Mouse (Mus musculus): ENCODE results near the gene Slc39a11.

Gene Slc39a11

DNA sequence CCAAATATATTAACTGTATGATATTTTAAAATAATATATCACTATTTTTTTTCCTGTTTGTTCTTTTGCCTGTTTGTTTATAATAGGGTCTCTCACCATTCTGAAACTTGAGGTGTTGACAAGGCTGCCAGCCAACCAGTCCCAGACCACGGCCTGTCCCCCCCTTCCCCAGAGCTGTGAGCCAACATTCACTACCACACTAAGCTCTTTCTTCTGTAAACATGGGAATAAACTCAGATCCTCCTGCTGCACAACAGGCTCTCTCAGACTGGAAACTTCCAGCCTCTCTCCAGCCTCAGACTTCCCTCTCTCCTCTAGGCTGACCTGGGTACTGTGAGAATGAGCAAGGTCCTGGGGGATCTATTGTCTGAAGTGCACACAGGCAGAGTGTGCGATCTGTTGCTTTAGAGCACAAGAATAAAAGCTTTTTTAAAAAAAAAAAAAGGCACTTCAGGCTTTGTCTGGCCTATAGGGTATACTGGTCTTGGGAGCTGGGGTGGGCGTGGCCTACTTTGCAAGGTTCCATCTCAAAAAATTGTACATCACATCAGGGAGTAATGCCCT, 322.3 kb downstream of the Slc39a11 start:
- in situ Hi-C loops (cut with MboI; ENCODE audit: unreplicated experiment in 2 of 2): no loop called here

DNA sequence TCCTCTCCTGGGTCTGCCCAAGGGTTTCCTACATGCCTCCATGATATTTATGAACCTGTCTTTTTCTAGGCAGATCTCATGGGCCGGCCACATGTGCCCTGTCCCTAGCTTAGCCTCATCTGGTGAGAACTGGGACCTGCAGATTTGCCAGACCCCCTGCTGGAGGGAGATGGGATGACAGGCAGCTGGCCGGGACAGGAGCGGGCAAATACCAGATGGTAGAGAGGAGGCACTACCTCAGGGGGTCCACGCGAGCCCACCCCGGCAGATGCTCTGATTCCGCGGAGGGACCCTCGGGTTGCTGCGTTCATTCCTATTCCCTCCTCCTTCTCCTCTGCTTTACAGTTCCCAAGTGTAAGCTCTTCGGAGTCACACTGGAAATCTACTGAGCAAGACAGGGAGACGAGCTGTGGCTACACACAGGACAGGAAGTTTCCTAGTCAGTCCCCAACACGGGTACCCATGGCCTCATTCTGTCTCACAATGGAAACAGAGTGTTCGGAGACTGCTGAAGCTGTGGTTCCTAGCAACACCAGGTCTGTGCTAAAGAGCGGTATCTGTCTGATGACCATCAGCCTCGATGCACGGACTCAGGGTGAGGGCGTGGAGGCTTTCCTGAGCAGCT, 323.4 kb downstream of the Slc39a11 start:
- in situ Hi-C loops (cut with MboI; ENCODE audit: unreplicated experiment in 2 of 2): no loop called here

DNA sequence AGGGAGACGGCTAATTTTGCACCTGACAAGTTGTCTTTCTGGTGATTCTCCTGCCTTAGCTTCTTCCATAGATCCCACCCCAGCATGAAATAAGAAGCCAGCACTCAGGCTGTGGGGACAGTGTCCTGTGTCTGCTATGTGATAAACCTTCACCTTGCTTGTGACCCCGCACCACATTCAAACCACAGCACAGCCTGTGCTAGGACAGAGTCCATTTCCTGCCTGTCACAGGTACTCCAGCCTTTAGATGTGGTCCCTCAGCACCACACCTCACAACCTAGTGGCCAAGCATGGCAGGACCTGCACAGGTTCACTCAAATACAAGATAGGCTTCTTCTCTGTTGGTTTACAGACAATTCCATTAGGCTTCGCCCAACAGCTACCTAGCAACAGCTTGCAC, 328.3 kb downstream of the Slc39a11 start:
- in situ Hi-C loops (cut with MboI; ENCODE audit: unreplicated experiment in 2 of 2): no loop called here

DNA sequence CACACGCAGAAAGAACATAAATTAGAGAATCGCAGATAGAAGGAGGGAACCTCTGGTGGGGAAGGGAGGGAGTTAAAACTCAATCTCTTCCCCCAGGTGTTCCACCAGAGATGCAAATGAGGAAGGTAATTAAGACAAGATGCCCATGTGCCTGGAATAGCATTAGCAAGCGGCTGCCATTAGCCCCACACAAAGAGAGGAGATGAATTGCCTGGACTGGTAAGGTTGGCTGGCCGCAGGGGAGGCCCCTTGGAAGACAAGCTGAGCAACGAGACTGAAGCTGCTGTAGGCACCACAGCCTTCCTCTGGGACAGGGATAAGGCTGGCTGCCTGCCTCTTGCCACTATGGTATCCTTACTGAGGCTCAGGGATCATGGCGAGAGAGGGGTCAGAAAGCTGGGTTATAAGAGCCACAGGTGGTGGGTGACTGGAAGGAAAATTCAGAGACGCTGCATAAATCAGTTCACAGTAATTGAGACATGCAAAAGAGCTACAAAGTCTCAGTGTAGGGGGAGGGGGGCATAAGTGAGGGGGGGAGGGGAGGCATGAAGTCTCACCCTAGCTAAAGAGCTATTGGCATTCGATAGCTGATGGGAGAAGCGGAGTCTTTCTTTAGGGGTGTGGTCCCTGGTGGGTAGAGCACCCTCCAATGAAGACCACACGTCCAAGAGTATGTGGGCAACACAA, 340.5 kb downstream of the Slc39a11 start:
- in situ Hi-C loops (cut with MboI; ENCODE audit: unreplicated experiment in 2 of 2): no loop called here

DNA sequence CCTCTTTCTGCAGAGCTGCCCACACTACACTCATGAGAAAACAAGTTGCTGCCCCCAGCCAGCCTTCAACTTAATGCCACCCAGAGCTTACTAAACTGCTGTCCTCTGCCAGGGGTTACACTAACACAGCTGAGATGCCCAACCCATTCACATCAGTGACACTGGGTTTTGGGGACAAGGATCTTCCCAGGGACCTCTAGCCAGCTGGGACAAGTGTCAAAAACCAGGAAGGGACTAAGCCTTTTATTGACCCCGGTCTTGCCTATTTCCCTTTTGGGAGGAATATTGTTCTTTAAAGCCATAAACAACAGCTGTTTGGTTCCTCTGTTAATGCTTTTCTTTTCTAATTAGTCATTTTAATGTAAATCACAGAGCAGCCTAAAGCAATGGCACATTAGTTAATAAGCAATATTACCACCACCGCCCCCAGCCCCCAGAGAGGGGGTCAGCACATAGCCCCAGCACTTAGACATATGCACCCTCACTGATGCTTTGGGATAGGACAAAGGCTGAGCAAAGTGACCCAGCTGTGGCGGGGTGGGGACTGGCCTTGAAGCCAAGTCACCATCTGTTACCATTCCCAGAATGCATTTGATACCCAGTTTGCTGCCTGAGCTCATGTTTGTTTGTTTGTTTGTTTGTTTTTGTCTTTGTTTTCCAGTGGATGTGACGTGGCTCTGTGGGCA, 341.5 kb downstream of the Slc39a11 start:
- in situ Hi-C loops (cut with MboI; ENCODE audit: unreplicated experiment in 2 of 2): no loop called here

DNA sequence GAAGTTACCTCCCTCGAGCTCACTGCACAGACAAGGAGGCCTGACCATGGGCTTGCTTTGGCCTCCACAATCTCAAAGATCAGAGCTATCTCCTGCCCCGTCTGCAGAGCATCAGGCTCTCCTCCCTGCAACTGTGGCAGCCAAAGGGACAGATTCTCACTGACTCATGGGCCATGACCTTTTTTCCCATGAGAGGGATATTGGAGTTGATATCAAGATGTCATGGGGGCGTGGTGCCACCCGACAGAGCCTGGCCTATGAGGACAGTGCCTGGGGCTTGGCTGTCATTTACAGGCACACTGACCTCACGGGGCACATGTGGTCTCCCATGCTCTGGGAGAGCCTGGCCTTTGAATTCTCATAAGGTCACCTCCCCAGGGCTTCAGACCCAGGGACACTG, 346.7 kb downstream of the Slc39a11 start:
- in situ Hi-C loops (cut with MboI; ENCODE audit: unreplicated experiment in 2 of 2): no loop called here

DNA sequence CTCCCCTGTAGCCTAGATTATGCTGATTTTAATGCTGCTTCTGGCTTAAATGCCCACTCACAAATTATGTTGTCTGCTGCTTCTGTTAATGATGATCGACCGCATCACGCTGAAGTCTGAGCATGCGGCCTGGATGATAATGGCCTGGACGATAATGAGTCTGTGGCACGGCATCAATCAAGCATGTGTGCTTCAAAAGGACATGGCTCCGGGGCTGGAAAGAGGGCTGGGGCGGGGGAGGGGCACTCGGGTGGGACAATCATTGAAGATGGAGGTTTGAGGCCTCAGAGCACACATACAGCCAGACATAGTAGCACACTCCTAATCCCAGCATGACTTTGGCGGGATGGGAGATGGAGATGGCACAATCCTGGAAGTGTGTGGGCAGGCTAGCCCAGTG, 350.4 kb downstream of the Slc39a11 start:
- in situ Hi-C loops (cut with MboI; ENCODE audit: unreplicated experiment in 2 of 2): loop anchor here (5.0 to 10.0 kb wide), 4 partner anchors 318 to 1333 kb away; partner anchors contain the start of gene Sstr2 (in 2 of the 2)

DNA sequence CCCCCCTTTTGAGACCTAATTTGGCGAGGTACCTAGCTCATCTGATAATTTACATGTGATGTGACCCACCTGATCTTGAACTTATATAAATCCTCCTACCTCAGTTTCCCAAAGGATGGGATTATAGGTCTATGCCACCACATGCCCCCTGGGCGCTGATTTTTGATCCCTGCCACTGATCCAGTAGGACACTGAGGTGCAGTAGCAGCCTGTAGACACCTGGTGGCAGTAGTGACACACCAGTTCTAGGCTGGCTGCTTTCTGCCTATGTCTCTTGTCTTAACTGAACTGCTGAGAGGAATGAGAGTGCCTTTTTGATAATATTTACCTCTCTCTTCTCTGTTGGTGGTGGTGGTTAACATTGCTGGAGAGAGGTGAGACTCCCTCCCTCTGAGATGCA, 352.1 kb downstream of the Slc39a11 start:
- in situ Hi-C loops (cut with MboI; ENCODE audit: unreplicated experiment in 2 of 2): loop anchor here (5.0 to 10.0 kb wide), 4 partner anchors 320 to 1335 kb away; partner anchors contain the start of gene Sstr2 (in 2 of the 2)

DNA sequence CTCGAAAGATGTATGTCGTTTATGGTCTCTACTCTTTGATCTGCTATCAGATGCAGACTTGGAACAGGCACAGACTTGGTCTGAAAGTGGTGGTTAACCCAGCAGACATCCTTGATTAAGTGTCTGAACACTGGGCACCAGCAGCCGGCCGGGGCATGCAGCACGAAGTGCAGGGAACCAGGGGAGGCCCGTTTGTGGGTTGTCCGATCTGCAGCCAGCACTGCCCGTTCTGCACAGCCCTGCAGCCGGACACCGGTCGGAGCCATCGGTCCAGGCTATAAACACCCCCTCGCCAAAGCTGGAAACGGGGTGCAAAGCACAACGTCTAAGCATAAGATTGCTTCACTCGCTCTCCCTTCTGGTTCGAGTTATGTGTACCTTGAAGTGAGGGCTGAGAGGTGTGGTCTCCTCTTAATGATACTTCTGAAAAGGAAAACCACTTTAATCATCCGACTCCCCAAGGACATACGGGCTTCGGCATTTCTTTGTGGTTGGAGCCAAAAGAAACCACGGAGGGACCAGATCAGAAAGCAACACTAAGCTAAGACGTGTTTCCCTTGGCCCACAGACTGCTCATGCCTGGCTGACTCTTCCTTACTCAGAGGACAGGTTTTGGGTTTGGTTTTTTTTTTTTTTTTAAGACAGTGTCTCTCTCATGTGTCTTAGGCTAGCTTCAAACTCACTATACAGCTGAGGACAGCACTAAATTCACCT, 352.8 kb downstream of the Slc39a11 start:
- in situ Hi-C loops (cut with MboI; ENCODE audit: unreplicated experiment in 2 of 2): loop anchor here (5.0 to 10.0 kb wide), 4 partner anchors 320 to 1335 kb away; partner anchors contain the start of gene Sstr2 (in 2 of the 2)

DNA sequence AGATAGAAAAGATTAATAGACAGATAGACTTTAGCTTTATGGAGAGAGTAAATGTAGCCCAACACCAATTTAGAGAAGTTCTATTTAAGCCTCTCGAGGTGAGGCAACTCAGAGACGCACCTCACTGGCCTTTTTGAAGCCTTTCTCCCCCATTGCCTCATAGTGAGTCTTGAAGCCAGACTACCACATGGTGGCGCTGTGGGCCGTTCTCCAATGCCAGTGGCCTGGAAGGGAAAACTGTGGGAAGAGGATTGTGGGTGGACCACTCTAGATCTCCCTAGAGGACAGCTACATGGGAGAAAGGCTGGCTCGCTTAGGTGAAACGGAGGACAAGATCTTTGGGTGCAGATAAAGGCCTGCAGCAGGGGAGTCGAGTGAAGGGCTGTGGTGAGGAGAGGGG, 353.7 kb downstream of the Slc39a11 start:
- in situ Hi-C loops (cut with MboI; ENCODE audit: unreplicated experiment in 2 of 2): loop anchor here (5.0 to 10.0 kb wide), 4 partner anchors 321 to 1336 kb away; partner anchors contain the start of gene Sstr2 (in 2 of the 2)

DNA sequence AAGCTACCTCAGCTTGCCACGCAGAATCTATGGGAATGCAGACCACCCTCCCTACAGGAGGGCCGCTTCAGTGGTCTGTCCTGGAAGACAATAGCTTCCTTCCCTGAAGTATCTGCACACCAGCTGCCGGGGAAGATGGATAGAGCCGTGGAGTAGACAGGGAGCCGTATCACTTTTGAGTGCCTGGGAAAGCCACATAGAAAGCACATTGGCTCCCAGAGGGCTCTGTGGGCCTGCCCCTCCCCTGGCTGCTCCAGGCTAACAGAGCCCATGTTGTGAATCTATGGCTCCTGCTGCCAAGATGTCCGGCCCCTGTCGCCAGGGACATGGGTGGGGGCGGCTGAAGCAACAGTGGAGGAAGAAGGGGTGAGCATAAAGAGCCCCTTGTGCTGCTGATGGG, 355.4 kb downstream of the Slc39a11 start:
- in situ Hi-C loops (cut with MboI; ENCODE audit: unreplicated experiment in 2 of 2): loop anchor here in 1 of 2 experiments (10.0 kb wide), 1 partner anchor 510 kb away; no protein-coding TSS in a partner anchor

DNA sequence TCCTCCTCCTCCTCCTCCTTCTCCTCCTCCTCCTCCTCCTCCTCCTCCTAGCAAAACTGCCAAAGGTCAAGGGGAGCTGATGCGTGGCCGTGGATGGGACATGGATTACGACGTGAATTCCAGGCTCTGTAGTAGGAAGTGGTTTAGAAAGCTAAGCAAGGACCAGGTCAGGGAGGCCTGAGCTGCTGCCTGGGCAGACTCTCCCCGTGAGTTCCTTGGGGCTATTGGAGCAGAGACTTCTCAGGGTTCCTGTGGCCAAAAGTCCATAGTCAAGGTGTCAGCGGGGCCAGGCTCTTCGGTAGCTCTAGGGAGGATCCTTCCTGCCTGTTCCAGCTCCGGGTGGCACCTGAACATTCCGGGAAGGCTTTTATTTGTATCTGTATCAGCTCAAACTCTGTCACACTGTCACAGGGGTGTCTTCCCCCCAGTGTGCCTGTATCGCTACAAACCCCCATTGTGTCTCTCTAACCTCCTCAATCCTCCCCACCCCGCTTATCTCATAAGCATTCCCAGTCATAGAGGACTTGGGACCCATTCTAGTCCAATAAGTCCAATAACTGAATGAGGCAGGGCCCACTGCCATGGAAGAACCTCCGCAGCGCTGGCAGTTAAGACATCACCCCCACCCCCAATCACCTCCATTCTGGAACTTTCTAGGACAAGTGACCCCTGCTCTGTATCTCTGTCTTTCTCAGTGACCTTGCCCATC, 356.8 kb downstream of the Slc39a11 start:
- in situ Hi-C loops (cut with MboI; ENCODE audit: unreplicated experiment in 2 of 2): loop anchor here in 1 of 2 experiments (10.0 kb wide), 1 partner anchor 512 kb away; no protein-coding TSS in a partner anchor

DNA sequence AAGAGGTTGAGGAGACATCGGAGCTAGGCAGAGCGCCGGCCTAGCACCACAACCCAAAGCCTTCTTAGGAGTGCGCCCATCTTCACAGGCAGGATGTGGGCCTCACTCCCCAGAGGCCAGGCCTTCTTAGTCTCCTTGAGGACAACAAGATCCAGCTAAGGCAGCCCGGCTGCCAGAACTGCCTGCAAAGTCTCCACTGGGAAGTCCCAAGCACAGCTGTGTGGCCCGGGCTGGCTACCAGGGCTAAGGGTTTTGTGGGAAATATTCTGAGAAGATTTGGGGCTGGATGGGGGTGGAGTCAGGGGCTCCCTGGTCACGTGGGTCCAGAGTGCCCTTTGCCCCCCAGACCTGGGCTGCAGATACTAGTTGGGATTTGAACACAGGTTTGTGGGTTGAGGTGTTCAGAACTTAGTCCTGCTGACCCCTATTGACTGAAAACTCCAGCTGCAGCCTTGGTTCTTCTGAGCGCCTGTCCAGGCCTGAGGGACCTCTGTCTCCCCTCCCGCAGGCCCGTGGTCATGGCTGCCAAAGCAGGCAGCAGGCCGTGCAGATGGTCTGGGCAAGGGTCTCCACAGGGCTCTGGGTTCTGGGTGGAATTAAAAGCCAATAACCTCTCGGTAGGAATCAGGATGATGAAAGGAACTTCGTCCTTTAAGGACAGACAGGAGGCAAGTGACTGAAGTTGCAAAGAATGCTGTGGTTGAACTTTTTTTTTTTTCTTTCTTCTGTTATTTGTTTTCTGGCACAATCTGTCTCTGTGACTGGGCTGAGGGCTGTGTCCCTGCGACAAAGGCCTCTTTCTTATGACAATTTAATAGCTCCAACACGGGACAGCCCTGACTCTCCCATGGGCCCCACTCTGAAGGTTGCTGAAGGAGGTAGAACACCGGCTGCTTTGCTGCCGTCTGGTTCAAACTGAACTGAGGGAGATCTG, 357.8 kb downstream of the Slc39a11 start:
- in situ Hi-C loops (cut with MboI; ENCODE audit: unreplicated experiment in 2 of 2): loop anchor here in 1 of 2 experiments (10.0 kb wide), 1 partner anchor 513 kb away; no protein-coding TSS in a partner anchor

DNA sequence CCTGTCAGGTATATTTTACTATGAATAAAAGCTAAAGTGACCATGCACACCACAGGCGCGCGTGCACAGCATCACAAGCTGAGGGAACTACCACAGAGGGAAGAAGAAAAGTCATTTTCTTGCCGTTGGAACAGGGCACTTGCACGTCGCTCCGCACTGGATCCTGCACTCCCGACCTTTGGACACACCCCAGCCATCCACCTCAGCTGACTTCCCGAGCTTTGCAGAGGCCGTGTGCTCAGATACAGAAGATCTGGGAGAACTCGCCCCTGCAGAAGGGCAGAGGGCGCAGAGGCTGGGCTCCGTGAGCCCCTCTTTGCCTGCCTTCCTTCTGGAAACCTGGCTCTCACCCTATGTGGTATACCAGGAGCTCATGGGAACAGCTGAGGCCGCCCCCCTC, 359.0 kb downstream of the Slc39a11 start:
- in situ Hi-C loops (cut with MboI; ENCODE audit: unreplicated experiment in 2 of 2): loop anchor here in 1 of 2 experiments (10.0 kb wide), 1 partner anchor 514 kb away; no protein-coding TSS in a partner anchor

DNA sequence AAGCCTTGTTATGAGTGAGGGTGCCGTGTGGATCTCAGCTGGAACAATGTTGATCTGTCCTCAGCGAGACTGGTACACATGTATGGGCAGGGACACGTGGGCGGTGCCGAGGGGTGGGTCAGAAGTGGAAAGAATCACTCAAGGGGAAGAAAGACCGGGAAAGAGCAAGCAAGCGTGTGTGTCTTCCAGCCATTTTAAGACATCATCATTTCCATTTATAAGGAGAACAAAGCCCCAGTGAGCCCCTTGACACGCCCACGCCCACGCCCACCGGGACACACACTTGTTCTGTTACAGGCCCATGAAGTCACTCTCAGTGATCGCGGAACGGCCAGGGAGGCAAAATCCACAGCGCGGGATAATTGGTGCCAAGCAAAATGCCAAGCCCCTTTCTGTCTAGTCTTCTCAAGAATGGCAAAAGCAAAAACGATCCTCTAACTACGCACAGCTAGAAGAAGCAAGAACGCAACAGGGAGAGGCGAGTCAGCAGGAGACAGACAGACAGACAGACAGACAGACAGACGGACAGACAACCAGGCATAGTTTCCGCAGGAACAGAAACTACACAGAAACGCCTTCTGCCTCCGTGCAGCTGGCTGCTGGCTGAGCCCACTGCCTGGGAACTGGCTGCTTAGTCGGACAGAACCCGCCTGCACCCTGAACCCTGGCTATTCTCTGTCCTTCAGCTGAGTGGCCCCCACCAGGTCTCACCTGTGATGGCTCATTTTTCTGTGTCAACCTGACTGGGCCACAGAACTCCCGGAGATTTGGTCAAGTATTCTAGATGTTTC, 364.7 kb downstream of the Slc39a11 start:
- in situ Hi-C loops (cut with MboI; ENCODE audit: unreplicated experiment in 2 of 2): no loop called here

DNA sequence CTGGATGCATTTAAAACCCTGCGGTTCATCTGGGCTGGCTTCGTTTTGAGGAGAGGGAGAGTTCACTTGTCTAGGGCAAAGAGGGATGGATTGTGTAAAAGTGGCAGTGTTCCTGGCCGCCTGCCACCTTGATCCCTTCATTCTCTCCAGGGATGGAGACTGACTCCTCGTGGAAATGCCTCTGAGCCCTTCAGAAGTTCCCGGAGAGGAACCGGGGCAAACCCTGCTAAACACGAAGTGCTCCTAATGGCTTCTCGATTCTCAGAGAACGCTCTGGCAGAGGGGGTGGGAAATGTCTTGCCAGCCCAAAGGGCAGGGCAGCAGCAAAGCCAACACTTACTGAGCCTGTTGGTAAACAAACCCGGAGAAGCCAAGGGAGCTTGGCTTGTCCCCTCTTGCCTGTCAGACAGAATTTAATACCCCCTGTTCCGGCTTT, 366.5 kb downstream of the Slc39a11 start:
- in situ Hi-C loops (cut with MboI; ENCODE audit: unreplicated experiment in 2 of 2): no loop called here

DNA sequence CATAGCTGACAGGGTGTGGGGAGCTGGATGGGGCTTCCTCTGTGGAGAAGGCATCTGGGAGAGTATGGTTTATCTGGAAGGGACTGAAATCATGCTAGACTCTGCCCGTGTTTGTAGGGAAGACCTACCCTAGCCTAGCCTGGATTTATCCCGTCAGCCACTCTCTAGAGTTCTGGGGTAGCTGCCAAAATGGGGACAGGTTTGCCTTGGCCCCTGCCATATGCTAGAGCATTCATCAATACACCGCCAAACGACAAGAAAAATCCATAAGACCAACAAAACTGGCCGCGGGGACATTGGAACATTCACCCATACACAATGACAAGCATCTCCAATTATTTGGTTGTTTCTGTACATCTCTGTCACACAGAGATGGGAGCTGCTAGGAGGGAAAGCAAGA, 371.6 kb downstream of the Slc39a11 start:
- in situ Hi-C loops (cut with MboI; ENCODE audit: unreplicated experiment in 2 of 2): no loop called here

All from v-Abl transformed pro-B cells (cell line).